Mouse (Mus musculus): Measurements from ENCODE around the gene Lpin1. TPM values are rescaled to one million over a fixed set of nuclear protein-coding genes. Genes with fewer than 3 reads are reported as not detected.
A peak's percentile ranks its signal among the peaks of the same experiment; 100 is the strongest.

Lpin1 gene
- polyA plus RNA-seq, 1 experiment from 2014 or later = 6.9 TPM

GRCm38 (mm10) chr12:16588396-16589042 lies 22.2 kb downstream of the Lpin1 start:
- peak overlapping the region; percentile 80 for H3K9ac ChIP-seq
- no peaks in the 10 kb centered on the region for H3K36me3 ChIP-seq
- peak overlapping the region; percentile 81 for H3K27ac ChIP-seq
- H3K9me3 ChIP-seq (replicated peaks) = no peaks in the 10 kb centered on the region
- WGBS (ENCODE audit: insufficient replicate concordance) = 18% methylated on average over 7 of the region's 7 CpGs
- peaks cover 89% of the 10 kb centered on the region for H3K4me1 ChIP-seq
- peak overlapping the region; percentile 73 for H3K4me3 ChIP-seq
- no peaks in the 10 kb centered on the region; the same call in 1 of the 2 replicates for H3K27me3 ChIP-seq (replicated peaks)
- ATAC-seq = peak; percentile 77
- H3K4me2 ChIP-seq = peak overlapping the region; percentile 97

- Histone ChIP-seq H3K9me3 (replicated peaks) (no peaks in the 10 kb centered on the region), H3K27me3 (replicated peaks) (no peaks in the 10 kb centered on the region; the same call in 1 of the 2 replicates), H3K4me2 (peak overlapping the region; percentile 97), H3K4me3 (peak overlapping the region; percentile 73), H3K4me1 (peaks cover 96% of the 10 kb centered on the region), H3K9ac (peak overlapping the region; percentile 24; the same call in 1 of the 2 replicates), H3K36me3 (no peaks in the 10 kb centered on the region), H3K27ac (peak overlapping the region; percentile 81)
- WGBS (ENCODE audit: insufficient replicate concordance) = 62% methylated on average over 5 of the region's 5 CpGs
- no peak for ATAC-seq
These were observed 23.0 kb downstream of the Lpin1 start for GRCm38 (mm10) chr12:16587767-16588166.

- Histone ChIP-seq H3K27ac (no peak overlapping the region), H3K9ac (no peak overlapping the region), H3K36me3 (peaks cover under 1% of the 10 kb centered on the region; the same call in 1 of the 2 replicates), H3K4me3 (no peak overlapping the region), H3K4me2 (peak overlapping the region; percentile 97), H3K27me3 (replicated peaks) (no peaks in the 10 kb centered on the region), H3K4me1 (peaks cover 99% of the 10 kb centered on the region), H3K9me3 (replicated peaks) (no peaks in the 10 kb centered on the region)
- ATAC-seq = no peak
- 80% methylated on average over 2 of the region's 2 CpGs for WGBS (ENCODE audit: insufficient replicate concordance)
These were observed 23.7 kb downstream of the Lpin1 start for GRCm38 (mm10) chr12:16587111-16587510.

GRCm38 (mm10) chr12:16584964-16585363 lies 25.8 kb downstream of the Lpin1 start:
- Histone ChIP-seq H3K4me3 (no peak overlapping the region), H3K4me2 (no peak overlapping the region), H3K4me1 (peaks cover 99% of the 10 kb centered on the region), H3K9me3 (replicated peaks) (no peaks in the 10 kb centered on the region), H3K27me3 (replicated peaks) (no peaks in the 10 kb centered on the region), H3K27ac (no peak overlapping the region), H3K36me3 (peaks cover 7% of the 10 kb centered on the region), H3K9ac (no peak overlapping the region)
- 77% methylated on average over 3 of the region's 3 CpGs for WGBS (ENCODE audit: insufficient replicate concordance)
- no peak for ATAC-seq

DNA sequence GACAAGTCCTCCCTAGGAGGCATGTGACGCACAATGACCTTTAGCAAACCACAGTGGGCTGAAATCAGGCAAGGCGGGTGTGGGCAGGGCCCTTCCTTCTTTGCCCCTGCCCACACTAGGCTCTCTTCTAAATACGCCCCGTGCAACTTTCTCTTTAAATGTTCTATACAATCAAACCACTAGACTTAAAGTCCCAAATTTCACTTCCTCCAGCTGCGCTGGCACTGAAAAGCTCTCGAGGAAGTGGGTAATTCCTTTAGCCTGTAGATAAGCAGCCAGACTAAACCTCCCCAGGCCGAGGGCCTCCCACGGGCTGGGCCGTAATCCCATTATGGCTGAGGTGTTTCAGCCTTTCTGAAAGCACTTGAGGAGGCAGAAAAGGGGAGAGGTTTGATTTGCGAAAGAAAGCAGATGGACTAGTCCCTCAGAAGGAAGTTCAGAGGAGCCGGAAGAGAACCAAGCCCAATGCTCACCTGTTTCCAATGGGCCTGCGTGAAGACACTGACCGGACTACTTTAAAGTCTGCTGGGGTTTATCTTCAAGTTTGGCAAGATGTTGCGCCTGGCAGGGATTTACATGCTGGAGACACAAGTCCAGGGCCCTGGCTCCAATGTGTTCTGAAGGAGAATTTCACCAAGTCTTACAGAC lies 26.6 kb downstream of the Lpin1 start:
- Histone ChIP-seq H3K9me3 (replicated peaks) (no peaks in the 10 kb centered on the region), H3K4me3 (no peak overlapping the region), H3K4me2 (peak overlapping the region; percentile 24), H3K9ac (no peak overlapping the region), H3K36me3 (peaks cover 14% of the 10 kb centered on the region), H3K27ac (0 out of 2 replicates have a peak overlapping the region, but pooled peaks have one; percentile 15), H3K4me1 (peaks cover 99% of the 10 kb centered on the region), H3K27me3 (replicated peaks) (no peaks in the 10 kb centered on the region)
- WGBS (ENCODE audit: insufficient replicate concordance) = 20% methylated on average over 14 of the region's 14 CpGs
- ATAC-seq = no peak

GRCm38 (mm10) chr12:16583313-16583712 lies 27.5 kb downstream of the Lpin1 start:
- no peaks in the 10 kb centered on the region for H3K9me3 ChIP-seq (replicated peaks)
- peaks cover 98% of the 10 kb centered on the region for H3K4me1 ChIP-seq
- no peak overlapping the region for H3K4me3 ChIP-seq
- peaks cover 23% of the 10 kb centered on the region for H3K36me3 ChIP-seq
- H3K27ac ChIP-seq = no peak overlapping the region
- no peak for ATAC-seq
- H3K9ac ChIP-seq = peak overlapping the region; percentile 27; the same call in 1 of the 2 replicates
- no peaks in the 10 kb centered on the region for H3K27me3 ChIP-seq (replicated peaks)
- WGBS (ENCODE audit: insufficient replicate concordance) = 54% methylated on average over 3 of the region's 3 CpGs
- H3K4me2 ChIP-seq = peak overlapping the region; percentile 14; the same call in 1 of the 2 replicates

- Histone ChIP-seq H3K9ac (peak overlapping the region; percentile 40), H3K27ac (peak overlapping the region; percentile 76), H3K36me3 (peaks cover 47% of the 10 kb centered on the region), H3K4me3 (no peak overlapping the region), H3K4me2 (peak overlapping the region; percentile 54), H3K27me3 (replicated peaks) (no peaks in the 10 kb centered on the region), H3K9me3 (replicated peaks) (no peaks in the 10 kb centered on the region), H3K4me1 (peaks cover 78% of the 10 kb centered on the region)
- peak; percentile 92 for ATAC-seq
- WGBS (ENCODE audit: insufficient replicate concordance) = 37% methylated on average over 9 of the region's 9 CpGs
These were observed 30.5 kb downstream of the Lpin1 start for GRCm38 (mm10) chr12:16580306-16580705.

DNA sequence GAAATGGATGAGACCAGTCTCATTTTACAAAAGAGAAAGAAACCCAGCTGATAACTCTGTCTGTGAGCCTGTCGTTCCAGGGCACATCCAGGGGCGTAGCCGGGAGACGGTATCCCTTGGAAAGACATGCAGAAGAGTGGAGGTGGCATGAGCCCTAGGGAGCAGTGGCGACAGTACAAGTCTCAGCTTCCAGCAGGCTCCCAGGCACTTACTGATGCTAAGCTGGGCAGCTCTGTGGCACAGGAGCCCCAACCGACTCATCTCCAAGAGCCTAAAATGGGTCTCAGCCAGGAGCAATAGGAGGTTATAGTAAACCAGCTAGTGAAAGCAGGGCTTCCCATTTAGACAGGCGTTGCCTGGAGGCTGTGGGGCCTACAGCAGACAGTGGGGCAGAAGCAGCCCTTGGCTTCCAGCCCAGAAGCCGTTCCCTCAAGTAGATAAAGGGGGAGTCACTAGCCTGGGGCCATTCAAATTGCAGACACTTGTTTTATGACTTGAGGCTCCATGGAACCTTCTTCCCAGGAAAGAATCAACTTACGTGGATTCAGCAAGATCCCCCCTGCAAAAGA lies 33.0 kb downstream of the Lpin1 start:
- Histone ChIP-seq H3K4me3 (no peak overlapping the region), H3K4me1 (peaks cover 53% of the 10 kb centered on the region), H3K27me3 (replicated peaks) (no peaks in the 10 kb centered on the region), H3K36me3 (peaks cover 72% of the 10 kb centered on the region), H3K9ac (0 out of 2 replicates have a peak overlapping the region, but pooled peaks have one; percentile 2), H3K4me2 (no peak overlapping the region), H3K9me3 (replicated peaks) (no peaks in the 10 kb centered on the region), H3K27ac (peak overlapping the region; percentile 50; the same call in 1 of the 2 replicates)
- 0 out of 2 replicates have a peak, but pooled peaks have one; percentile 42 for ATAC-seq
- 67% methylated on average over 9 of the region's 9 CpGs for WGBS (ENCODE audit: insufficient replicate concordance)

GRCm38 (mm10) chr12:16571278-16571677 lies 39.5 kb downstream of the Lpin1 start:
- H3K36me3 ChIP-seq = peaks cover 65% of the 10 kb centered on the region
- no peak overlapping the region for H3K4me2 ChIP-seq
- no peaks in the 10 kb centered on the region for H3K27me3 ChIP-seq (replicated peaks)
- no peak for ATAC-seq
- no peaks in the 10 kb centered on the region for H3K9me3 ChIP-seq (replicated peaks)
- H3K4me1 ChIP-seq = no peaks in the 10 kb centered on the region
- no peak overlapping the region for H3K4me3 ChIP-seq
- WGBS (ENCODE audit: insufficient replicate concordance) = 78% methylated on average over 10 of the region's 10 CpGs
- H3K27ac ChIP-seq = no peak overlapping the region
- no peak overlapping the region for H3K9ac ChIP-seq

- Histone ChIP-seq H3K4me1 (no peaks in the 10 kb centered on the region), H3K4me2 (no peak overlapping the region), H3K4me3 (no peak overlapping the region), H3K27me3 (replicated peaks) (no peaks in the 10 kb centered on the region), H3K36me3 (peaks cover 66% of the 10 kb centered on the region), H3K27ac (no peak overlapping the region), H3K9ac (no peak overlapping the region), H3K9me3 (replicated peaks) (no peaks in the 10 kb centered on the region)
- WGBS (ENCODE audit: insufficient replicate concordance) = 73% methylated on average over 10 of the region's 10 CpGs
- ATAC-seq = no peak
These were observed 40.2 kb downstream of the Lpin1 start for GRCm38 (mm10) chr12:16570371-16571060.

DNA sequence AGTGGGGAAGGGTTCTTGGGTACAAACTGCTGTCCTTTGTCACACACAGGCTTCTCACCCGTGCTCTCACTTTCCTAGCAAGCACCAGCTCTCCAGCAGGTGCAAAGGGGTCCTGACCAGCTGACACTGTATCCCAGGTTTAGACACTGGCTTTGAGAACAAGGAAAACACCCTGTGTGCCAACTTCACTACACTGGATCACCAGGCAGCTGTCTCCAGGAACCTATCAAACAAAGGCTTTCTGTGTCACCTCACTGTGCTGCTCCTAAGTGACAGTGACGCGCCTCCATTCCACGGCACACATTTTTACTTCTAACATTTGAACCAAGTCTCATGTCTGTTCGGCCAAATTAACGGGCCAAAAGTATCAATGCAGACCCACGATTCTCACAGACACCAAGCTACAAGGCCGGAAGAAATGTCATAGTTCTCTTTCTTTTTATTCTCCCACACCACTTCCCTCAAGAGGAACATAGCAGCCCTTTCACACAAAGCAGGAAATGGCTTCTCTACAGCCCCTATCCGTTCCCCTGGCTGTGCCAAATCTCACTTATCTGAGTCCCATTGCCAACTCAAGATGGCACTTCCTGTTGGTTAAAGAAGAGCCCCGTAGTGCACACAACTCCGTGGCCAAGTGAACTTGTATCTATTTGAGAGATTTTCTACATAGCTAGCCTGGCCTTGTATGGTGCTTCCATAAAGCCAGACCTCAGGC lies 41.7 kb downstream of the Lpin1 start:
- no peak overlapping the region for H3K9ac ChIP-seq
- no peak overlapping the region for H3K4me3 ChIP-seq
- no peaks in the 10 kb centered on the region for H3K9me3 ChIP-seq (replicated peaks)
- H3K36me3 ChIP-seq = peaks cover 68% of the 10 kb centered on the region
- no peaks in the 10 kb centered on the region for H3K27me3 ChIP-seq (replicated peaks)
- 40% methylated on average over 11 of the region's 11 CpGs for WGBS (ENCODE audit: insufficient replicate concordance)
- H3K4me1 ChIP-seq = no peaks in the 10 kb centered on the region
- no peak overlapping the region for H3K27ac ChIP-seq
- H3K4me2 ChIP-seq = no peak overlapping the region
- ATAC-seq = no peak
